Mouse (Mus musculus): ENCODE measurements around the gene Fkbp6. TPM values are rescaled to one million over a fixed set of nuclear protein-coding genes. Genes with fewer than 3 reads are reported as not detected.

The Fkbp6 gene
- polyA plus RNA-seq, 1 experiment from 2014 or later: not detected

DNA sequence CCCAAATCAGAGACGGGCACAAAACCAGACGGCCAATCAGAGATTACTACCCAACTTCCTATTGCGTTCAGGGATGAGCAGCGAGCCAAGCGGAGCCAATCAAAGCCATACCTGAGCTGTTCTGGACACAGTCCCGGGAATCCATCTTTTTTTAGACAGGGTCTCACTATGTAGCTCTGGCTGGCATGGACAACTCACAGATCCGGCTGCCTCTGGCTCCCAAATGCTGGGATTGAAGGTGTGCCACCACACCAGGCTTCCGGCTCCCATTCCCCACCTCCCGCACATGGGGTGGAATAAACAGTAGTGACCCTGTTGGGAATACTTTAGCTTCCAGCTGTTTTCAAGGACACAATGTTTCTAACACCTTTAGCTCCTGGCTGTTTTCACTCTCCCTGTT, 69.6 kb downstream of the Fkbp6 start:
- no peak for ATAC-seq (ENCODE audit: insufficient read depth)
- Histone ChIP-seq H3K4me3 (ENCODE audit: low read depth, low read length) (no peak overlapping the region), H3K9ac (no peak overlapping the region), H3K27ac (ENCODE audit: low read depth) (no peak overlapping the region), H3K36me3 (ENCODE audit: insufficient read depth) (no peaks in the 10 kb centered on the region), H3K4me2 (no peak overlapping the region), H3K4me1 (ENCODE audit: insufficient read depth) (no peaks in the 10 kb centered on the region), H3K9me3 (ENCODE audit: low read depth, low read length) (no peaks in the 10 kb centered on the region), H3K27me3 (ENCODE audit: insufficient read depth, low read length) (peaks cover 15% of the 10 kb centered on the region; the same call in 1 of the 2 replicates)
- WGBS: 59% methylated on average over 9 of the region's 9 CpGs
- no peak for TF ChIP-seq CTCF (IDR thresholded peaks at IDR 0.05; ENCODE audit: low read depth)
- DNase-seq: no peak

DNA sequence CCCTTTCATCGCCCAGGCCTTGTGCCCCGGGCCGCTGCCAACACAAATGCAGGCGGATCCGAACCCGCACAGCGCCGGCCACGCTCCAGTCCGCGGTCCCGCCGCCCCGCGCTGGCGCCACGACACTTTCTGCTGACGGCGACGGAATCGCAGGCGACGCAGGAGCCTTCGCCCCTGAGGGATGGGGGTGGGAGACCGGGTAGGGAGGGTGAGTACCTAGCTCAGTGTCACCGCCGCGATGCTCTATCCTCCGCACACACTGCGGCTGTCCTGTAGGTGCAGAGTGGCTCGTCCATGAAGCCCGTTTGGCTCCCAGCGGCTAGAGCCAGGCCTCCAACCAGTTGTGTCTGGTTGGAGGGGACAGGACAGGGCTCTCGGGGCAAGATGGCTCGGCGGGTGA, 73.2 kb downstream of the Fkbp6 start:
- peak overlapping the region; percentile 22 for H3K4me3 ChIP-seq (ENCODE audit: low read depth, low read length)
- no peaks in the 10 kb centered on the region for H3K9me3 ChIP-seq (ENCODE audit: low read depth, low read length)
- 5% methylated on average over 36 of the region's 36 CpGs for WGBS
- peak overlapping the region; percentile 13; the same call in 1 of the 2 replicates for H3K9ac ChIP-seq
- H3K4me2 ChIP-seq: peak overlapping the region; percentile 52
- no peak overlapping the region for H3K27ac ChIP-seq (ENCODE audit: low read depth)
- ATAC-seq (ENCODE audit: insufficient read depth) (no peak), DNase-seq (peak; percentile 17)
- H3K36me3 ChIP-seq (ENCODE audit: insufficient read depth): no peaks in the 10 kb centered on the region
- no peak for TF ChIP-seq CTCF (IDR thresholded peaks at IDR 0.05; ENCODE audit: low read depth)
- no peaks in the 10 kb centered on the region for H3K4me1 ChIP-seq (ENCODE audit: insufficient read depth)
- H3K27me3 ChIP-seq (ENCODE audit: insufficient read depth, low read length): peaks cover 15% of the 10 kb centered on the region; the same call in 1 of the 2 replicates

DNA sequence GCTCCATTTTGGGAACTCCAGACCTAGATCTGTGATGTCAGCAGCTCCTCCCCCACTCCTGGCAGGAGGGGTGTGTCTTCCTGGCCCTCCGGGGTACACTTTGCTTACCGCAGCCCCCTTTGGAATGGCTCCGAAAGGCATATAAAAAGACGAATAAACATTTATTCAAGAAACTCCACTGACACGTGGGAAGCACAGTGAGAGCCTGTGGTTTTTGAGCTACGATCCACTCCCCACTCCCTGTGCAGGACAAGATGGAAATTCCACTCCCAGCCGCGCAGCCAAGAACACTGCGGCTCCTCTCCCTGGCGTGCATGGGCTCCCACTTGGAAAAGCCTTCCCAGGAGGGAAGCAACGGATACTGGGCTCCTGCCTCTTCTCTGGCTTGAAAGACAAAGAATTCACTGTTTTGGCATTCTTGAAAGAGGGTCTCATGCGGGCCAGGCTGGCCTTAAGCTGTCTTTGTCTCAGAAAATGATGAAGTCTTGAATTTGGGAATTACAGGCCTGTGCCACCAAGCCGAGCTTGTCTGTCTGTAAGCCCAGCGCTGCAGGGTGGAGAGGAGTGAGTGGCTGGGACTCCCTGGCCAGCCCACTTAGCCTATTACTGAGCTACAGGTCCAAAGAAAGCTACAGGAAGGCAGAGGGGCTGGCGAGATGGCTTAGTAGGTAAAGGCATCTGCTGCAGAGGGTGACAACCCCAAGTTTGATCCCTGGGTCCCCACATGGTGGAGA, 75.0 kb downstream of the Fkbp6 start:
- ATAC-seq (ENCODE audit: insufficient read depth) (peak; percentile 56; the same call in 1 of the 2 replicates), DNase-seq (peak; percentile 57)
- no peak overlapping the region; the same call in 1 of the 2 replicates for H3K27ac ChIP-seq (ENCODE audit: low read depth)

DNA sequence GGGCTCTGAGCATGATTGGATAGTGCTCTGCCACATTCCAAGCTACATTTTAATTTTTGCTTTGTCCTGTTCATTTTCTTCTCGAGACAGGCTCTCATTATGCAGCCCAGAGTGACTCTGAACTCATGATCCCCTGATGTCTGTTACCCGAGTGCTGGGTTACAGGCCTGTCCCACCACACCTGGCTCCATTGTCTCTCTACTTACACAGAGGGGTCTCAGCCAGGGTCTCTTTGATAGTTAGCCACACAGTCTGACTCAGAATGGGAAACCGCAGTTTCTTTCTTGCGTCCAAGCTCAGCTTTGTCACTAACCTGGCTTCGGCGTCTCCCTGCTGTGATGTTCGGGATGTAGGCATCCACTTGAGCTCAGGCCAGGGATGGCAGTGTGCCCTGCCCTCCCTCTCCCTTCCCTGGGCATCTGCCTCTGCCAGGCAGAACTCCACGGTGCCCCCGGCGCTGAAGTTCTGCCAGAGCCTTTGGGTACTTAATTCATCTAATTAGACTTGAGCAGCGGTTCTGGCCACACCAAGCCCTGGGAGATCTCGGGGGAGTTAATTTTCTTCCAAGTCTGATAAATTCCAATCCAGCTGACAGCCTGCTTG, 78.2 kb downstream of the Fkbp6 start:
- H3K4me1 ChIP-seq (ENCODE audit: insufficient read depth): no peaks in the 10 kb centered on the region
- H3K27me3 ChIP-seq (ENCODE audit: insufficient read depth, low read length): peaks cover 11% of the 10 kb centered on the region; the same call in 1 of the 2 replicates
- no peak for TF ChIP-seq CTCF (IDR thresholded peaks at IDR 0.05; ENCODE audit: low read depth)
- H3K27ac ChIP-seq (ENCODE audit: low read depth): no peak overlapping the region
- H3K36me3 ChIP-seq (ENCODE audit: insufficient read depth): no peaks in the 10 kb centered on the region
- H3K4me3 ChIP-seq (ENCODE audit: low read depth, low read length): no peak overlapping the region
- 69% methylated on average over 12 of the region's 12 CpGs for WGBS
- H3K4me2 ChIP-seq: no peak overlapping the region
- no peak for DNase-seq
- H3K9me3 ChIP-seq (ENCODE audit: low read depth, low read length): no peaks in the 10 kb centered on the region
- no peak for ATAC-seq (ENCODE audit: insufficient read depth)
- no peak overlapping the region for H3K9ac ChIP-seq

More for the DNA sequence above, 75.0 kb downstream of the Fkbp6 start:
- Histone ChIP-seq H3K4me3 (ENCODE audit: low read depth, low read length) (no peak overlapping the region), H3K4me1 (ENCODE audit: insufficient read depth) (no peaks in the 10 kb centered on the region), H3K36me3 (ENCODE audit: insufficient read depth) (no peaks in the 10 kb centered on the region), H3K9me3 (ENCODE audit: low read depth, low read length) (no peaks in the 10 kb centered on the region), H3K9ac (no peak overlapping the region; the same call in 1 of the 2 replicates), H3K27me3 (ENCODE audit: insufficient read depth, low read length) (peaks cover 15% of the 10 kb centered on the region; the same call in 1 of the 2 replicates), H3K4me2 (peak overlapping the region; percentile 41)
- no peak for TF ChIP-seq CTCF (IDR thresholded peaks at IDR 0.05; ENCODE audit: low read depth)
- 21% methylated on average over 15 of the region's 15 CpGs for WGBS

DNA sequence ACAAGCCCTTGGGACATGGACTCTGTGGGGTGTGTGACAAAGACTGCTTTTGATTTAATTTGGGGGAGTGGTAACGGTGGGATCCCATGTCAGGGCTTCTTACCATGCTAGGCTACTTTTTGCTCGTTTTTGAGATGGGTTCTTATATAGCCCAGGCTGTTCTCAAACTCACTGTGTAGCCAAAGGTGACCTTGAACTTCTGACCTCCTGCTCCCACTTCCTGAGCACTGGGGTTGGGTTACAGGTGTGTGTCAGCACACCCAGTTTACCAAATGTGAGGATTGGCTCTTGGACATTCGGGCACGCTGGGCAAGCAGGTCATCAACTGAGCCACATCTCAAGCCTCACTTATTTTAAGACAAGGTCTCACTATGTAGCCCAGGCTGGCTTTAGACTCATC, 79.5 kb downstream of the Fkbp6 start:
- Histone ChIP-seq H3K9me3 (ENCODE audit: low read depth, low read length) (no peaks in the 10 kb centered on the region), H3K4me1 (ENCODE audit: insufficient read depth) (no peaks in the 10 kb centered on the region), H3K9ac (no peak overlapping the region), H3K27me3 (ENCODE audit: insufficient read depth, low read length) (no peaks in the 10 kb centered on the region), H3K27ac (ENCODE audit: low read depth) (no peak overlapping the region), H3K36me3 (ENCODE audit: insufficient read depth) (no peaks in the 10 kb centered on the region), H3K4me2 (no peak overlapping the region), H3K4me3 (ENCODE audit: low read depth, low read length) (no peak overlapping the region)
- 77% methylated on average over 4 of the region's 4 CpGs for WGBS
- DNase-seq (no peak), ATAC-seq (ENCODE audit: insufficient read depth) (no peak)
- no peak for TF ChIP-seq CTCF (IDR thresholded peaks at IDR 0.05; ENCODE audit: low read depth)

DNA sequence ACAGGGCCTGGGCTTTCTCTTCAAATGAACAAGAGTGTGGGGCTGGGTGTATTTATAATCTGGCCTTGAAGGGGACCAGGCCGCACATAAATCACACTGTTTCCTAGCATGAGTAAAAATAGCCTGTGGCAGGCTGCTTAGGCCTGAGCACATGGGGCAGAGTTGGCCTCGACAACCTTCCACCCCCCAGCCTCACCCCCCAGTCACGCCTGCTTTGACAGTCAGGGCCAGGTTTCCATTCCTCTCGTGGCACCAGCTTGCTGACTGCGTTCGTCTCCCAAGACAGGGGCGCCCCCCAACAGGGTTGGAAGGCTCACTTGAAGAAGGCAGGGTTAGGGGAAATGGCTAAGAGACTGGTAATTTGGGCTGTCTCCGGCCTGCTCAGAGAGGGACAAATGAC, 80.4 kb downstream of the Fkbp6 start:
- no peak overlapping the region for H3K9ac ChIP-seq
- H3K4me2 ChIP-seq: no peak overlapping the region
- H3K36me3 ChIP-seq (ENCODE audit: insufficient read depth): no peaks in the 10 kb centered on the region
- ATAC-seq (ENCODE audit: insufficient read depth) (no peak), DNase-seq (no peak)
- no peaks in the 10 kb centered on the region for H3K27me3 ChIP-seq (ENCODE audit: insufficient read depth, low read length)
- no peaks in the 10 kb centered on the region for H3K9me3 ChIP-seq (ENCODE audit: low read depth, low read length)
- H3K4me1 ChIP-seq (ENCODE audit: insufficient read depth): 0 out of 2 replicates have a peak, but pooled peaks cover 2% of the 10 kb centered on the region
- no peak overlapping the region for H3K4me3 ChIP-seq (ENCODE audit: low read depth, low read length)
- WGBS: 67% methylated on average over 8 of the region's 8 CpGs
- no peak for TF ChIP-seq CTCF (IDR thresholded peaks at IDR 0.05; ENCODE audit: low read depth)
- H3K27ac ChIP-seq (ENCODE audit: low read depth): no peak overlapping the region

DNA sequence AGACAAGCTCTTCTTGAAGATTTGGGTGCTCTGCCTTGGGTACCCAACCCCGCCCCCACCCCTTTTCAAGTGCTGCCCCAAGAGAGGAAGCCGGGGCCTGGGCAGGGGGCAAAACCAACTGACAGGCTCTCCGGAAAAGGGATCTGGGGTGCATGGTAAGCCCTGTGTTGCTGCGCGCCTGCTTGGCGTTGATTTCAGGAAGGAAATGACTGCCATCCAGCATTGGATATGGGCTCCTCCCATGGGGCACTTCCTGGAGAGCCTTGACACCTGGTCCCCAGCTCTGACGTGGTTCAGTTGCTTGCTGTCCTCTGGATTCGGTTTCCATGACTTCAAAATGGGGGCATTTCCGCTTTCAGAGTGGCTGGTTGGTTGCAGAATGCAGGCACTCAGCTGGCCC, 85.3 kb downstream of the Fkbp6 start:
- no peak for TF ChIP-seq CTCF (IDR thresholded peaks at IDR 0.05; ENCODE audit: low read depth)
- Histone ChIP-seq H3K9ac (no peak overlapping the region; the same call in 1 of the 2 replicates), H3K27ac (ENCODE audit: low read depth) (peak overlapping the region; percentile 81), H3K4me2 (peak overlapping the region; percentile 54), H3K4me1 (ENCODE audit: insufficient read depth) (0 out of 2 replicates have a peak, but pooled peaks cover 9% of the 10 kb centered on the region), H3K9me3 (ENCODE audit: low read depth, low read length) (no peaks in the 10 kb centered on the region), H3K4me3 (ENCODE audit: low read depth, low read length) (no peak overlapping the region), H3K27me3 (ENCODE audit: insufficient read depth, low read length) (no peaks in the 10 kb centered on the region), H3K36me3 (ENCODE audit: insufficient read depth) (no peaks in the 10 kb centered on the region)
- WGBS: 32% methylated on average over 9 of the region's 9 CpGs
- DNase-seq (peak; percentile 59), ATAC-seq (ENCODE audit: insufficient read depth) (peak; percentile 64)

All from lung, embryonic 14.5 days (tissue).